Mouse (Mus musculus): ENCODE measurements around the gene Itpr1.

Gene Itpr1

DNA sequence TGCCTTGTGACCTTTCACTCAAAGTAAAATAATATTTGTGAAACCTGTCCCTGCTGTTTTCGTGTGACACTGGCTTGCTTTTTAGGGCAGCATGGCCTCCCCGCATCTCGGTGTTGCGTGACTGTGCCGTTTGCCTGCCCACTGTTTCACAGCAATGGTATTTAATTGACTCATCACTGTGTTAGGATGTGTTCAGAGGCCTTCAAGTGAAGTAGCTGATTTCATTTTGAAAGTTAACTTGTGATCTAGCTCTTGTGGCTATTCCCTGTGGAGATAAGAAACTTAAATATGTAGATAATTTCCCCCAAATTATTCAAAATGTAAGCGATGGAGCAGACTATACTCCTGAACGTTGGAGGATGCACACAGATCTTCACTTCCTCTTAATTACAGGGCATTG, 115.4 kb downstream of the Itpr1 start:
- peak; percentile 53 for DNase-seq

DNA sequence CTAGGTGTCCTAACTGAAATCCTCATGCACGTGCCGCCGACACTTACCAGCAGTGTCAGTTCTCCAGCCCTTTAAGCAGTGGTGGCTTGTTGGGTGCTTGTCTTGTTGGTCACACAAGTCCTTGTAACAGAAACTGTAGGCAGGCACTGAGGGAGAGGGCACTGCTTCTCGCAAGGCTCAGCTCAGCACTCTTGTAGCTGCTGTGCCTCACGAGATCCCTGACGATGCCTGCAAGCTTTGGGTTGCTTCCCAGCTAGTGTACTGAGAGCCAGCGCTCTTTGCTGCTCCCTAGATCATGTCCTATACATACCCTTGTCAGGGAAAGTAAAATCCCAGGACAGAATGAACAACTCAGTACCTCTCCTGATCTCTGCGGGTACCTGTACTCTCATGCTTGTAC, 117.6 kb downstream of the Itpr1 start:
- peak; percentile 92 for DNase-seq

DNA sequence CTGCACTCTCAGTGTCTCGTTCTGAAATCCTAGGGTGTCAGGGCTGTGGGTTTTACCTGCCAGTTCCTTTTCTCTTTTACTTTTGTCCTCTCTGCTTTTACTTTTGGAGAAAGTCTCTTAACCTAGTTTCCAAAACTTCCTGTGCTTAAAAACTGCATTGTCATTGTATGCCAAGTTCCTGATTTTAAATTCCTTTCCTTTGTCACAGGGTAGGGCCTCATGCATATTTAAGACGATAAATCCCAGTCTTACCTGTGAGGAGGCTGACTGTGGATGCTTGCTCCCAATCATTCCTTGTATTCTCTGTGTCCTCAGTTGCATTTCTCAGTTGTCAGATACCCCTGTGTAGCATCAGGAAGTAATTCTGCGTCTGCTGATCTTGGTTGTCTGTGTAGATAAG, 118.4 kb downstream of the Itpr1 start:
- peak; percentile 17 for DNase-seq

DNA sequence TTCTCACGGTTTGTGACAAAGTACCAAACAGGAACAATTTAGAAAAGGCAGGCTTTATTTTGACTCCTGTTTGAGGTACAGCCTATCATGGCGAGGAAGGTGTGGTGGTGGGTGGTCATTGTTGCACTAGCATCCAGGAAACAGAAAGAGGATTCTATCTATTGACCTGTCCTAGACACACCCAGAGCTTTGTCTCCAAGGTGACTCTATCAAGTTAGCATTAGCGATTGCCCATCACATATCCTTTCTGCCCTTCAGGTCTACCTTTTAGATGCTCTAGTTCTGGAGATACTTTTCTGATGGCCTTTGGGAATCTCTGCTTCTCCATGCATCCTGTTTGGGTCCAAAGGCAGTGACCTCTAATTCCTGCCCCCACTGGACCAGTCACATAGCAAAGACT, 121.2 kb downstream of the Itpr1 start:
- peak; percentile 44 for DNase-seq

DNA sequence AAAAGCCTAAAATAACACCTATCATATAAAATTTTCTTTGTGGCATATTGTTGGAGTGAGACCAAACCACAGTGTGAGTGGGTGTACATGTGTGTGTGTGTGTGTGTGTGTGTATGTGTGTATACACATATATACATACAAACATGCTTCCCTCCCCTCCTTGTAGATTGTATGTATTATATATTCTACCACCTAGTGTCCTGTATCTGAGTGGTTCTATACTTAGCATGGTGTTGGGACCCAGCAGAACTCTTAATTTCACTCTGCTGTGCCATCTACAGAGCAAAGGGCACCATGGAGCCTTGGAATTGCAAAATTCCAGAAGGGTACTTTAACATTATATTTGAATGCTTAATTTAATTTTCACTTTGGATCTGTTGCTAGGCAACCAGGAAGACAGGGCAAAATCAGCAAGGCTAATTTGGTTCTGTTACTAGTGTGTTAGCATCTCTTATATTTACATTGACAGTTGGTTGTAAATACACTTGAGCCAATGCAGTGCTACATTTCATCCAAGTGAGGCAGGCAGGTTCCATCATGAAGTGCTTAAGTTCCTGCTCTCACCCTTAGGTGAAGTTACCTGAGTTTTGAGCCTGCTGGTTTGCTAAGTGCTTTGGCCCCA, 122.4 kb downstream of the Itpr1 start:
- peak; percentile 17 for DNase-seq

DNA sequence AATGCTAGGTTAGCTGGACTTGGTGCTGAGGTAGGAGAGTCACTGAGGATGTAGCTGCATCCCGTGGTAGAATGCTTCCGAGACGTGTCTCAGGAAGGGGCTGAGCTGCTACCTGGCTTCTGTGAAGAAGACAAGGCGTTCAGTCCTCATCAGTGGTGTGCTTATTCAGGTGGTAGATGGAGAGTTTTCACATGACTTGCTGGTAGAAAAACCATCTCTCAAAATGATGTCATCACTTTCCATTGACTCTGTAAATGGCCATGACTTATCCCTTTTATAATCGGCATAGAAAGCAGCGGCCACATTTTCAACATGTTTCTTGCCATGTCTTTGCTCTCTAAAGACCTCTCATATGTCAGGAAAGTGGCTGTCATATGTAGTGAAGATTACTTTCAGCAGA, 123.6 kb downstream of the Itpr1 start:
- DNase-seq = peak; percentile 55

DNA sequence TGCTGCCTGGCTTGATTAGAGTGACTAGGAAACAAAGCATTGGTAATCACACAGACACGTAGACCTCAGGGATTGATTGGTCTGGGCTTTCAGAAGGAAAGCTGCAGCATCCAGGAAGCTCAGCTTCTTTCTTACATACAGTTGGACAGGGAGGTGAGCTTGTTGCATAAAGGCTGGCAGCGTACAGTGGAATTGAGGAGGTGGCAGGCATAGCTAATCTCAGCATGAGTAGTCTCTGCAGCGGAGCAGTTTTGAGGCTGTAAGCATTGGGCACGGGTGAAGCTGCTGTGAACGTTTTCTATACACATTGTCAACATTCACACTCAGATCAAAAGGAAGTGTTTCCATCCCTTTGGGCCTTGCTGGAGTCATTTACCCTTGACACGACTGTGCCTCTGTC, 124.4 kb downstream of the Itpr1 start:
- DNase-seq = peak; percentile 89

DNA sequence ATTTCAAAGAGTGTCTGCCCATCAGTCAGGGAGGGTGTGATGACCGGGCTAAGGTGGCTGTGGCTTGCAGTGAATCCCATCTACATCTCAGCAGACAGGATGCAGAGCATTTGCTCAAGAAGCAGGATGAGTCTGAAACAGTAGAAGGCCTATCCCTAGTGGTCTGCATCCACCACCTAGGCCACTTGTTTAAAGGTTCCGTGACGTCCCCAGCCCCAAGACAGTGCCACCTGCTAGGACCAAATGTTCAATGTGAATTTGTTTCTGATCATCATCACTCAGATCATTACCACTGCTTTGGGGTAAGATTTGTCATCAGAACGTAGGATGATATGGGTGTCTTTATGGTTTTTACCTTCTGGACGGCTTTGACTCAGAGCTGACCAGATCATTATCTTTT, 125.5 kb downstream of the Itpr1 start:
- peak; percentile 50 for DNase-seq

DNA sequence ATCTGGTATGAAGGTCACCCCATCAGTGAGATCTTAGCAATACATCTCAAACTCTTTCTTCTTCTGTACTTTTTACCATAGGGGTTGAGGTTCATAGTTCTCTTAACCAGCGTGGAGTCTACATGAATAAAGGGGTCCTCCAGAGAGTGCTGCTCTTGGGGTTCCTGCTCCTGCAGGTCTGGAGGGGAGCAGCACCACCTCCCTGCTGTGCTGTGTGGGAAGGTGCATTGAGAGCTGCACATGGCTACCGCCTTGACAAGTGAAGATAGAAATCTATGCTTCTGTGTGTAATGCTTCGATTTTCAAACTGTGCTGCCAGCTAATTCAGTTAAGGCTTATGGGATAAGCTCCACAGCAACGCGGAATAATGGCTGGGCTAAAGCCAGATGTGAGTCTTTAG, 130.1 kb downstream of the Itpr1 start:
- peak; percentile 77 for DNase-seq

DNA sequence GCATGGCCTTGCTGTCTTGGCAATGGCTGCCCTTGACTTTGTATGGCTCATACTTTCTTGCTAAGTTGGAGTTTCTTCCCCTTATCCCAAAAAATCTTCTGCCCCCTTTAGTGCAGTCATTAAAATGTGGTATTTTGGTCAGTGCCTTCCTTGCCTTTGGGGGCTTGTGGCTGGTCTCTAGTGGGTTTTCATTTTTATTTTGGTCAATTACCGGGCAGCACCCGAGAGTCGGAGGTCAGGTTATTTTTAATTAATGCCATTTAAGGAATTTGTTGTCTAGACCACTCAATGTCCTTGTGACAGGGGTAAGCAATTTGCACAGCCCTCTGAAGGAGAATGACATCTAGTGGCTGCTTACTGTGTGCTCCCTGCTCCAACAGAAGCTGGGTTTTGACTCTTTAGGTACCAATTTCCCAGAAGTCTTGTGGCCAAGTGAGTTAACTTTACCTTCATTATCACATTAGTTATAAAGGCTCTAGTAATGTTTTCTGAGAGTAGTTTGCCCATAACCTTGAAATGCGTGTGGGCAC, 130.9 kb downstream of the Itpr1 start:
- peak; percentile 73 for DNase-seq

DNA sequence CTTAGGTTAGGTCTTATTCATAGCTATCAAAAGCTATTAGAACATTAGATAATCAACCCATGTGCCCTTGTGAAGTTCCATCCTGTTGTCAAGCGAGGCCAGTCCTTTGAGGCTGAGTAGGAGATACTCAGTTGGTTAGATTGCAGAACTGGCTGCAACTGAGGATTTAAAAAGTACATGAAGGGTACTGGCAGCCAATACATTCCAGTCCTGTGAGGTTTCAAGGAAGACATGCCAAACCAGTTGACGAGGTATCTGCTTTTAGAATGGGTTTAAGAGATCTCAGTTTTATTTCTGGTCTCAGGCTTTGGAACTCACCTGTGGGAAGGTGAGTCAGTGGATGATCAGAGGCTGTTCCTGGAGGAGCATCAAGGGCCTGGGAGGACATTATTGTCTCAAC, 137.9 kb downstream of the Itpr1 start:
- DNase-seq = peak; percentile 91

DNA sequence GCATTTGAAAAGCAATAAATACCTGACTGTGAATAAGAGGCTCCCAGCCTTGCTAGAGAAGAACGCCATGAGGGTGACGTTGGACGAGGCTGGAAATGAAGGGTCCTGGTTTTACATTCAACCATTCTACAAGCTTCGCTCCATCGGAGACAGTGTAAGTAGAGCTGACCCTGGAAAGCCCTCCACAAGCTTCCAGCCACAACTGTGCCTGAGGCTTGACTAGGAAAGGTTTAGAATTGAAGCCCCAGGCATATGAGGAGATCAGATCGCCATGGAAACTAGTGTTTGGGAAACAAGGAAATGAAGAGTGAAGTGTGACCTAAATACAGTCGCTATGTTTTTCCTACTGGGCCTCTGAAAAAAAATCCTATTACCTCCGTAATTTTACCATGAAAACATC, 139.1 kb downstream of the Itpr1 start:
- DNase-seq = peak; percentile 78

DNA sequence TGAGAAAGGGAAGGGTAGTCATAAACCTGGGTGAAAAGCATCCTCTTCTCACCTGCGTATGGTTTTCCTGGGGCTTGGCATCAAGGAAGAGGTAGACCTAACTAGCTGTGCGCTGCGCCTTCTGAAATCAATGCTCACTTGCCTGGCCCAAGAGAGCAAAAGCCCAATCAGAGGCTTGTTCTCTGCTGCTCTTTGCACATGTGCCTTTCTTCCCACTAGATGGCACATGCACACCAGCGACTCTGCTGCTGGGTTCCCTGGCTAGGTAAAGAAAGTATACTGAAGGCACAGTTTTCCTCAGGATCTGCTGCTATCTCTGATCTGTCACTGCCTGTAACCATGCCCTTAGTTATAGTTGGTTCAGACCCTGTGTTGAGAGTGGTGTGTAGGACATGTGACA, 154.5 kb downstream of the Itpr1 start:
- DNase-seq = peak; percentile 78

DNA sequence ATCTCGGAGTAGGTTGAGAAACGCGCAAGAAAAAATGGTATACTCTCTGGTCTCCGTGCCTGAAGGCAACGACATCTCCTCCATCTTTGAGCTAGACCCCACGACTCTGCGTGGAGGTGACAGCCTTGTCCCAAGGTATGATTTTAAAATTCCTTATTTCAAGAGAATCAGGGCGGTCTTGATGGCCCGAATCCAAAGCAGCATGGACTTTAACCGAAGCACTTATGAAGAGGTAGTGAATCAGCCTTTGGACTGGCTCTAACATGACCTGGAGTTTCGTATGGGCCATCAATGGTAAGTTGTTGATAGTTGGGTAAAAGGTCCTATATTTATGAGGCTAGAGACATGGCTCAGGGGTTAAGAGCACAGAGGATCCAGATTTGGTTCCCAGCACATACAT, 156.1 kb downstream of the Itpr1 start:
- no peak for DNase-seq

DNA sequence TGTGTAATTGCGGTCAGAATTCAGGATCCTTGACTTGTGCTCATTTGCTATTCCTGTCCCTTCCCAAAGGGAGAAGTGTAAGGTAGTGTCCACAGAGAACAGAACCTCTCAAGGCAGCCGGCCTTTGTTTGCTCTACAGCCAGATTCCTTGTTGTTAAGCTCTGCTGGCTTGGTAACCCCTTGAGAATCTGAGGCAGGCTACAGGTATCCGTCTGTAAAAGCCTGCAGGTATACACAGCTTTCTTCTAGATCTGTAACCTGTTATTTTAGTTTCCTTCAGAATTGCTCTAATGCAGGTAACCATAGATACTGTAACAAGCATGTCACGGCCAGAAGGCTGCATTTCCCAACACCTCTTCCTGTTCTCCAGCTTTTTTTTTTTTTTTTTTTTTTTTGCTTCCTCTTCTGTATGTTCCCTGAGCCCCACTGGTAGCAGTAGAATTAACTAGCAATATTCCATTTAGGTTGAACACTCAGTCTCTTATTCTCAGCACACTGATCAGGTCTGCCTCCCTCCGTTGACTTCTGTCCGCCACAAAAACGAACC, 158.5 kb downstream of the Itpr1 start:
- no peak for DNase-seq

DNA sequence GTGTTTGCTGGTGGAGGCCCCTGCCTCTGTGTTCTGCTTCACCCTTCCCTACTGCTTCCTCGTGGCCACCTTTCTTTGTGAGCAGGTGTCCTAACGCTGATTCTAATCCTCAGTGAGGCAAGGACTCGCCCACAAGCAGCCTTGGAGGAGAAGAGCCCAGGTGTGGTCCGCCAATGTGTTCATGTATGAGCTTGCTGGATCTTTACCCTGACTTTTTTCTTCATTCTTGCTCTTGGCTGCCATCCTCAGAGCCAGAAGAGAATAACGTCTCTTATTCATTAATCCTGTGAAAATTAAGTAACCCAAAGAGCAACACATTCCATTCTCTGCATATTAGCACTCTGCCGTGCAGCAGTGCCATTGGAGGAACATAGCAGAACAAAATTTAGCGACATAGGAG, 161.1 kb downstream of the Itpr1 start:
- peak; percentile 54 for DNase-seq

DNA sequence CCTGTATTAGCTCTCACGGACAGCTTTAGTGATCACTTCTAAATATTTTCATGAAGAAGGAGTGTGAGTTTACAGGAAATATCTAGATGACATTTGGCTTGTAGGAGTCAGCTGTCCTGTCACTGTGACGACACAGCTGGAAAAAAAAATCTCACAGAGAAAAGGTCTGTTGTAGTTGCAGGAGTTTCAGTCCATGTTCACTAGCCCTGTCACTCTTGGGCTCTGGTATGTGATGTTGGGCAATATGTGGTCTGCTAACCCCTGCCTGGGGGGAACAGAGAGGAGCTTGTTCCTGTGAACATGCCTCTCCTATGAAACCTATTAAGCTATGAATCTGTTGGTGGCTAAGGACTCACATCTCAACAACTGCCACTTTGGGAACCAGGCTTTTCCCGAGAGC, 166.1 kb downstream of the Itpr1 start:
- peak; percentile 93 for DNase-seq

DNA sequence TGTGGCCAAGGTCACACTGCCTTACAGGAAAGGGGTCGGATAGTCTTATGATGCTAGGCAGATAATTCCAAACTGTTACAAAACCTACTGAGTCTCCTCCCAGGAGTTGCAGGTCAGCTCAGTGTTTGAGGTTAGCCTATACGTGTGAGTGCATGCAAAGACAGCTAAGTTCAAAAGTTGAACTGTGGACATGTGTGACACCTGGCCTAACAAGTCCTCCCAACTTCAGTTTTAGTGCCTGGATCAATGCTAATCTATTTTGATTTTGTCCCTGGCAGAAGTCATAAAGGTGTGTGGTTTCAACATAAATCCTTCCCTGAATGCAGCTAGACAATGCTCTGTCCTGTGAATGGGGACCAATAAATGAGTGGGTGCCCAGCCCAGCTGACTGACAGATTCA, 167.3 kb downstream of the Itpr1 start:
- DNase-seq = peak; percentile 46

DNA sequence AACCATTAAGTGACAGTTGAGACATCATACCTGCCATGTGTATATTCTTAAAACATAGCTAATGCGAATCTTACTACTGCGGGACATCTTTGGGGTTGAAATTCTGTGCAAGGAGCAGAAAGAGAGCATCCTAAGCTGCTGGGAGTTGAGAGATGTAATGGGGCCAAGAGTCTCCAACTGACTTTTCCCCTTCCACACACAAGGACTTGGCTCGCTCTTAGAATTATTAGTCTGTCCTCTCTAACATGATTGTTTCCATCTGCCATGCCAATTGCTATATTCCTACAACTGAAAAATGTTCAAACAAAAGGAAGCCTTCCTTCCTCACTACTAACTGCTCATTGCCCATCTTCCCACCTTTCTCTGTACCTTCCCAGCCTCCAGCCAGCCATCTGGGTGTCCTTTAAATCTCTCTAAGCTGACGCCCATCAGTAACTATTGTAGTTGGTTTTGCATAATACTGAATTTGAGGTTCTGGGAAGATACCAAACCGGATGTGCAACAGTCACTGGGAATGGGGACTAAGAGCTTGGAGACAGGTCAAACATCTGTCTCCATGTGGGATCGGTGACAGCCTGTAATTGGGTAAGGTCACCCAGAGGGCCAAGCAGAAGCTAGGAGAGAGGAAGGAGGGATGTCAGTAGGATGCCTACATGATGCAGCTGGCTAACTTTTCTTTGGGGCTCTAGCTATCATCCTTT, 177.9 kb downstream of the Itpr1 start:
- peak; percentile 98 for DNase-seq

DNA sequence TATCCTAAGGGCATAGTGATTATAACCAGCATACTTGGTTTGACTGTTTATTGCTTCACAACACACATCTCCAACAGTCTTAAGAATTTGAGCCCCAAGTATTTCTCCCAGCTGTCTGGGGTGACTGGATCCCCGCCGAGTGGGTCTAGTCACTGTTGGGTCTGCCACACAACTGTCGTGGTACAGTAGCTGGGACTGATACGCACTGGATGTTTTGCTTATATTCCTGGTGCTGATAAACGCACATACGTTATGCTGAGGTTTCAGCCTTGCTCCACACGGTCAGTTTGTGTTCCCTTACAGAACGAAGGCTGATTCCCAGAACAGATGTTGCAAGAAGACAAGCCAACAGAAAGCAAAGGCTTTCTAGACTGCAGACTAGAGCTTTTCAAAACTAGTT, 180.2 kb downstream of the Itpr1 start:
- DNase-seq = peak; percentile 76

DNA sequence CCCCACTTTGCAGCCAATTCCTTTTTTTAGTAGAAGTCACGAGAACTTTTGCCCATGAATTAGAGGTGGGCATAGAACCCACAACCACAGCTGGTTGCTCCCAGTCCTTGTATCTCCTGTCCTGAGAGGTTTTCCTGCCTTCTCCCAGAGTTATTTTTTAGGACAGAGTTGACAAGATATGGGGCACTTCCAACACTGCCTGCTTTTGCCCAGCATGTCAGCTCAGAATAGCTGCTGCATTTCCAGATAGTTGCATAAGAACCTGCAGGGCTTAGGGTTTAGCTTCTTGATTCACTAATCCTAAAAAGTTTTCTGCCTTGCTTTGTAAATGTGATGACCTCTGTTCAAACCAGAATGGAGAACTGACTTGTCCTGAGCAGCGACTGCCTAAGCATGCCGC, 185.1 kb downstream of the Itpr1 start:
- peak; percentile 86 for DNase-seq

DNA sequence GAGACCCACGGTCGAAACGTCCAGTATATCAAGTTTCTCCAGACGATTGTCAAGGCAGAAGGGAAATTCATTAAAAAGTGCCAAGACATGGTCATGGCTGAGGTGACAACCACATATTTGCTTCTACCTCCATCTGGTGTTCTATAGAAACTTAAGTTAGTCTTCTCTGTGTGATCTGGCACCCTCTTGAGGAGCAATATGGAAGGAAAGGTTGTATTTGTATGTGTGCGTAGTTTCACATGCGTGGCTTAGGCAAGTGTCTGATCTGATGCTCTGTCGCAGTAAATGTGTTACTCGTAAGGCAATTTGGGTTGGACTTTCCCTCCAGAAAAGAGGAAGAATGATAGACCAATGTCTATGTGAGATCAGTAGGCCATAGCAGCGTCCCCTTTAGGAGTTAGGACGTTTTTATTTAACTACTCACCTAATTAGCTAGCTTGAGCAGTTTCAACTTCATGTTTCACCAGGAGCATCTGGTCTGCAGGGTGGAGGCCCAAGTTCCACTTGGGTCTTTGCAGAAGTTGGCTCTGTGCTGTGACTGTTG, 188.6 kb downstream of the Itpr1 start:
- no peak for DNase-seq

DNA sequence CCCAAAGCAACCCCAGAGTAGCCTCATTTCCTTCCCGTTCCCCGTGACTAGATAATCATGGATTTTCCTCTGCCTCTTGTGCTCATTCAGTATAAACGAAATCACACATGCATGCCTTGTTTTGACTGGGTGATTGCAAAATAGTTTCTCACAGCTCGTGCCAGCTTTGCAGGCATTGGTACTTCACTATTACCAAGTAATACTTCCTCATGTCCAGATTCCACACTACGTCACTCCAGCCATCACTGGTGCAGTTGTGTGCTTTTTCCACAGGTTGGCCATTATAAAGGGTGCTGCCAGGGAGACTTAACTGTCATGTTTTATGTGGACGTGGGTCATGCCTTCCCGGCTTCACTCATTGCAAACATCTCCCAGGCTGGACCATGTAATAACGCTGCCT, 191.8 kb downstream of the Itpr1 start:
- DNase-seq = peak; percentile 81

DNA sequence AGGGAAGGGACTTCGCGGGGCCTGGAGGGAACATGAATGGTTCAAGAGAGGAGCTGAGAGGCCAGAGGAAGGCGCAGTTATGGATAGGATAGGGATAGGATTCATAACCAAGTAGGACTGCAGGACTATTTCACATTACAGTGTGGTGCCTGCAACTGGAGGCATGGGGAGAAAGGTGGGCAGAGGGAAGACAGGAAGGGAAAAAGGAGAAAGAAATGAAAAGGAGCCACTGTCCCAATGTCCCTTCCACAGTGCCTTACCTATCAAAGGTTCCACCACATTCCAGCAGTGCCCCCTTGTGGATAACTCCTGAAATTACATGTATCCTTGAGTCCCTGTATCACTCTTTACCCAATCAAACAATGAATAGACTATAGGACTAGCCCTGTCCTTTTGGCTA, 195.2 kb downstream of the Itpr1 start:
- DNase-seq = peak; percentile 88
